Mouse (Mus musculus) cerebellum, adult 2 months (tissue): ENCODE results near the gene Ttyh3. TPM values are rescaled to one million over a fixed set of nuclear protein-coding genes. Genes with fewer than 3 reads are reported as not detected.

Experiments used
- DNase-seq, 2 experiments: peaks; one replicate each; pipeline ENCODE4 v3.0.0; 2021
- H3K27ac ChIP-seq: fragments of 200-500 bp; 2 replicates; pipeline ENCODE4 v1.5.1; 2012; ENCODE audit warnings: low read length, control low read depth, inconsistent platforms; ENCODE audit not compliant: insufficient read depth
- H3K27me3 ChIP-seq: fragments of 200-500 bp; 2 replicates; pipeline ENCODE4 v1.6.1; 2012; ENCODE audit warnings: inconsistent platforms, mild to moderate bottlenecking, low read length, moderate library complexity; ENCODE audit not compliant: control insufficient read depth, insufficient read depth
- H3K4me1 ChIP-seq: fragments of 200-500 bp; 2 replicates; pipeline ENCODE4 v1.6.1; 2011; ENCODE audit warnings: low read length; ENCODE audit not compliant: control insufficient read depth, insufficient read depth
- H3K4me3 ChIP-seq: fragments of 200-500 bp; replicated peaks from 2 replicates; pipeline ENCODE3; 2011; ENCODE audit warnings: mild to moderate bottlenecking, low read depth, low read length, control low read depth; ENCODE audit not compliant: insufficient read depth
- CTCF ChIP-seq: fragments of 200-500 bp; IDR thresholded peaks from 2 replicates; pipeline ENCODE4 v1.5.1; 2011; ENCODE audit warnings: low read depth, mild to moderate bottlenecking, control low read depth, low read length, moderate library complexity, borderline replicate concordance; ENCODE audit not compliant: insufficient read depth
- POLR2A ChIP-seq: fragments of 200-500 bp; IDR thresholded peaks from 2 replicates; pipeline ENCODE4 v1.6.1; 2011; ENCODE audit warnings: low read length, control low read depth, borderline replicate concordance; ENCODE audit not compliant: insufficient read depth
- WGBS: fragments of 180-500 bp; shearing (Covaris S2); methylation state at CpG from one replicate; pipeline ENCODE4 v1.1.7; 2018; 5-methylcytosine and 5-hydroxymethylcytosine counted together
- polyA plus RNA-seq: library from polyadenylated mRNA; depleted of rRNA; stranded (reverse); fragments of >200 nt; gene quantifications from 2 replicates; pipeline ENCODE4 v1.2.3, GENCODE M21; 2012

Ttyh3 gene
- polyA plus RNA-seq, 1 experiment = 86.0 TPM

- WGBS = 76% methylated on average over 23 of the region's 23 CpGs
- no peak for DNase-seq
- Histone ChIP-seq H3K4me1 (no peaks in the 10 kb centered on the region), H3K4me3 (no peak overlapping the region), H3K27me3 (no peaks in the 10 kb centered on the region), H3K27ac (no peak overlapping the region)
- no peak for TF ChIP-seq POLR2A
- no peak for TF ChIP-seq CTCF
Observed at GRCm38 (mm10) chr5:140622978-140623670, 25.7 kb downstream of the Ttyh3 start.

GRCm38 (mm10) chr5:140621517-140621916, 27.3 kb downstream of the Ttyh3 start:
- DNase-seq = no peak
- WGBS = 53% methylated on average over 10 of the region's 10 CpGs
- Histone ChIP-seq H3K27me3 (no peaks in the 10 kb centered on the region), H3K27ac (no peak overlapping the region), H3K4me1 (no peaks in the 10 kb centered on the region), H3K4me3 (no peak overlapping the region)
- no peak for TF ChIP-seq POLR2A
- no peak for TF ChIP-seq CTCF

DNA sequence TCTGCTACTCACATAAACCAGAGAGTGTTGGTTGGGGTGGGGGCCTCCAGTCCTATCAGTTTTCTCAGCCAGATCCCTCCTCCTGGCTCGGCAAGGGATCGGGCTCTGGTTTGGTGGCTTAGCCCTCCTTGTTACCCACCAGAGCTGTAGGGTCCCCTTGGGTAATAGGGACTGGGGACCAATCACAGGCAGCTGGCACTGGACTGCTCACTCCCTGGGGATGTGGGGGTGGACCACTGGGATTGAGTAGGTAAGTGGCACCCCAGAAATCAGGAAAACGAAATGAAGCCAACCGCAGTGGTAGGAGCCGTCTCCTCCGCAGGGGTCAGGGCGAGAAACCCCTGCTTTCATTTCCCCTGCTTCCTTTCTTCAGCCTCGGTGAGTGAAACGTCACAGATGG, 27.7 kb downstream of the Ttyh3 start:
- DNase-seq = no peak
- Histone ChIP-seq H3K27ac (no peak overlapping the region), H3K4me3 (no peak overlapping the region), H3K27me3 (no peaks in the 10 kb centered on the region), H3K4me1 (no peaks in the 10 kb centered on the region)
- WGBS = 65% methylated on average over 9 of the region's 9 CpGs
- no peak for TF ChIP-seq POLR2A
- TF ChIP-seq CTCF = no peak

GRCm38 (mm10) chr5:140619895-140620736, 28.7 kb downstream of the Ttyh3 start:
- H3K27ac ChIP-seq = no peak overlapping the region
- 50% methylated on average over 7 of the region's 7 CpGs for WGBS
- TF ChIP-seq CTCF = no peak
- TF ChIP-seq POLR2A = no peak

GRCm38 (mm10) chr5:140619151-140619771, 29.6 kb downstream of the Ttyh3 start:
- Histone ChIP-seq H3K27me3 (no peaks in the 10 kb centered on the region), H3K4me3 (no peak overlapping the region), H3K4me1 (no peaks in the 10 kb centered on the region), H3K27ac (no peak overlapping the region)
- peak in 1 of 2 experiments; percentile 43 for DNase-seq
- 14% methylated on average over 6 of the region's 6 CpGs for WGBS
- TF ChIP-seq POLR2A (no peak), CTCF (peak; percentile 65; the same call in 1 of the 2 replicates)

More at GRCm38 (mm10) chr5:140619895-140620736, 28.7 kb downstream of the Ttyh3 start:
- no peaks in the 10 kb centered on the region for H3K27me3 ChIP-seq
- H3K4me1 ChIP-seq = no peaks in the 10 kb centered on the region
- H3K4me3 ChIP-seq = no peak overlapping the region
- no peak for DNase-seq

DNA sequence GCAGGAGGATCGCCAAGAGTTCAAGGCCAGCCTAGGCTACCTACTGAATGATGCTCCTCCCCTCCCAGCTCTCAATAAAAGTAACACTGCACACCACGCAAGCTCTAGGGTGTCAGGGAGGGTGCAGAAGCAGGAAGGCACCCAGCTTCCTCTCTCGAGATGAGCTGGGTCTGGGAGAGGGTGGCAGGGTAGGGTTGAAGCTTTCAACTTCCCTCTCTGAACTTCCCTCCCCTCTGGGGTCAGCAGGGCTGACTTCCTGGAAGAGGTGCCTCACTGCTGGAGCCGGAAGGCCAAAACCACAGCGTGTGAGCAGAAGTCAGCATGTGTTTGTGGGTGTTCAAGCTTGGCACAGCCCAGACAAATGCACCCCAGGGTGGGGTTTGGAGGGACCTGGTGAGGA, 31.1 kb downstream of the Ttyh3 start:
- H3K27me3 ChIP-seq = no peaks in the 10 kb centered on the region
- no peaks in the 10 kb centered on the region for H3K4me1 ChIP-seq
- peak in 1 of 2 experiments; percentile 7 for DNase-seq
- no peak overlapping the region for H3K27ac ChIP-seq
- TF ChIP-seq POLR2A (no peak), CTCF (no peak)
- H3K4me3 ChIP-seq = no peak overlapping the region
- 77% methylated on average over 5 of the region's 5 CpGs for WGBS

GRCm38 (mm10) chr5:140616691-140617090, 32.1 kb downstream of the Ttyh3 start:
- TF ChIP-seq POLR2A = no peak
- no peak for TF ChIP-seq CTCF
- no peaks in the 10 kb centered on the region for H3K4me1 ChIP-seq
- peak in 1 of 2 experiments; percentile 8 for DNase-seq
- no peak overlapping the region for H3K27ac ChIP-seq
- 53% methylated on average over 9 of the region's 9 CpGs for WGBS
- no peaks in the 10 kb centered on the region for H3K27me3 ChIP-seq
- no peak overlapping the region for H3K4me3 ChIP-seq

GRCm38 (mm10) chr5:140616110-140616503, 32.7 kb downstream of the Ttyh3 start:
- no peak for DNase-seq
- H3K27ac ChIP-seq = no peak overlapping the region
- no peak for TF ChIP-seq CTCF
- WGBS = 55% methylated on average over 6 of the region's 6 CpGs
- no peaks in the 10 kb centered on the region for H3K27me3 ChIP-seq
- no peaks in the 10 kb centered on the region for H3K4me1 ChIP-seq
- no peak overlapping the region for H3K4me3 ChIP-seq
